Mouse (Mus musculus) cerebellum, adult 11-12 months (tissue): ENCODE data around the gene Eif4a1.
"Not testable (repeated sequence)": the region's sequence is repeated elsewhere in the genome, so short reads cannot be mapped to it uniquely, and the experiment has no call there.

Experiments used
- DNase-seq: peaks from one replicate; pipeline ENCODE4 v3.0.0; 2022

Gene Eif4a1

GRCm38 (mm10) chr11:69632284-69633089, 39.7 kb downstream of the Eif4a1 start, which contains the start of gene Fxr2:
TSS of gene Fxr2 (plus strand) at chr11:69632990.
- peak; percentile 100 for DNase-seq

GRCm38 (mm10) chr11:69629802-69630201, 42.4 kb downstream of the Eif4a1 start:
- no peak for DNase-seq

DNA sequence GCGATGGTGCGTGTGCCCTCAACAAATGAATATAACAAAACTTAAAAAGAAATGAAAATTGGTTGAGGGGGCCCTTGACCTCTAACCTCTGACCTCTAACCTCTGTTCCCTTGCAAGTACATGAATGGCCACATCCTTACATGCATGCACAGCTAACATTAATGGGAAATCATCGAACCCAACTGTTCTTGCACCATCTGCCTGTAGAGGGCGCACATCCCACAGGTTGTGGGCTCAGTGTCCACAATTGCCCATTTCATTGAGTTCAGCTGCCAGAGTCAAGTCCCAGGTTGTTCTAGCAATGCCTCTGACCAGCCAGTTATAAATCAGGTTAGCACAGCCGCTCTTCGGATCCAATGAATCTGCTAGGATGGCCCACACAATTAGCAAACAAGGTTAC, 43.9 kb downstream of the Eif4a1 start:
- peak; percentile 81 for DNase-seq

GRCm38 (mm10) chr11:69624339-69624738, 47.9 kb downstream of the Eif4a1 start:
- DNase-seq = not testable (repeated sequence)

- DNase-seq = no peak
These were observed 49.2 kb downstream of the Eif4a1 start for GRCm38 (mm10) chr11:69623006-69623405.

DNA sequence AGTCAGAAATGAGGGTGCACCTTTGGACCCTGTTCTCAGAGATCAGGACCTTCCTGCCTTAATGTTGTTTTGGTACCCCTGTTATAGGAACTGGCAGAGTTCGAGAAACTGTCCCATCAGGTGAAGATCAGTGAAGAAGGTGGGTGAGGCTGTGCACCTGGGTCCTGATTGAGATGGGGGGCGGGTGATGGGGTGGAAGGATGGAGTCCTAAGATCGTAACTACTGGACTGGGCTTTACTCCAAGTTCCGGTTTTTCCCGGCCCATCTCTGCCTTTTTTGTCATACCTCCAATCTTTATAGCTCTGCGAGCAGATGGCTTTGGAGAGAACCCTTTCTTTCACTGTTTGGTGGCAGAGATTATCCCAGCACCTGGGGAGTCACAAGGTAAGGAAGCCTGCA, 49.8 kb downstream of the Eif4a1 start:
- DNase-seq = peak; percentile 66

DNA sequence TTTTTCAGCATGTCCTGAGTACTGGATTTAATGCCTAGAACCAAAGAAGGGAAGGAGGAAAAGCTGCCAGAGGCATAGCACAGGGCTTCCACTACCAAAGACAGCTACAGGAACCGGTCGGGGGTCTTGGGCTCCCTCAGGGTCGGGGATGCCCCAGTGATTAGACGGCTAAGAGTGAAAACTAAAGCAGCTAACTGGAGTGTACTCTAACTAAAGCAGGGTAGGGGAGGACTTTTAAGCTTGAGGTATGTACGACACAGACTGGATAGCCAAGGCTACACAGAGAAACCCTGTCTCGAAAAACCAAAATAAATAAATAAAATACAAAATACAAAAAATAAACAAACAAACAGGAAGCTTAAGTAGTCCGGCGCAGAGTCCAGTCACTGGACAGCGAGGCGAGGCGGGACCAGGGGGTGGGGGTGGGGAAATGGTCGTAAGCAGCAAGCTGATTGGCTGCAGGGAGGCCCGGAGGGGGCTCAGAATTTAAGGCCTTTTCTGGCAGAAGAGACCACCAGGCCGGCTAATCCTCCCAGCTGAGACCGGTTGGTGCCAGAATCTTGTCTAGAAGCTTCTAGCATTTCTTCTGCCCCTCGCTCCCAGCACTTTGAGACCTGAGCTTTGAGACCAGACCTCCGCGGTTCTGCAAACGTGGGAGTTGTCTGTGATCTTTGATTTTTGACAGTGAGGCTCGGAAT, 50.5 kb downstream of the Eif4a1 start, which contains the start of gene Sat2:
Sat2 (plus strand) TSS at position 454 of the 698 bp plus-strand sequence.
- DNase-seq = peak; percentile 66

DNA sequence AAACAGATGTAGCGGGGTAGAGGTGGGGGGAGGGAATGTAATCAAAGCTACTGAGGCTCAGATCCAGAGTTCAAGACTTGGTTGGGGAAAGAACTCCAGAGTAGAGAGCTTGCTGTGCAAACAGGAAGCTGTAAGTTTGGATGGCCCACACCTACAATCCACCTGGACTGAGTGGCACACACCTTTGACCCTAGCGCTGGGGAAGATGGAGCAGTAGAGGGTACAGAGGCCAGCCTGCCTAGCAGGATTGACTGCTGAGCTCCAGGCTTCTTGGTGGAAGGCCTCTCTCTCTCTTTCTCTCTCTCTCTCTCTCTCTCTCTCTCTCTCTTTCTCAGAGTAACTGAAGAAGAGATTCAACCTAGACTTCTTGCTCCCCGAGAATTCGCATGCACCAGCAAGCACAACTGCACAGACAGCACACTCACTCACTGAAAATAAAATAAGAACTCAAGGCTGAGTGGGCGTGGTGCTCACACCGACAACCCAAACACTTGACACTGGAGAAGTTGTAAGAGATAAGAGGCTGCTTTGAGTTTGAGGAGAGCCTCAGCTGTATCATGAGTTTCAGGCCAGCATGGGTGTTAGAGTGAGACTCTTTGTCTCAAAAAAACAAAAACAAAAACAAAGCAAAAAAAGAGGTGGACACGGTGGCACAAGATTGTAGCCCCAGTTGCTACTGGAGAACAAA, 51.7 kb downstream of the Eif4a1 start:
- DNase-seq = no peak

- DNase-seq = no peak
These were observed 54.4 kb downstream of the Eif4a1 start, which contains the start of gene Shbg for GRCm38 (mm10) chr11:69617805-69618204. TSS of gene Shbg (minus strand) at chr11:69617905.
